Mouse (Mus musculus) neural tube, postnatal 0 days (tissue): Measurements from ENCODE around the gene Exosc5. TPM values are rescaled to one million over a fixed set of nuclear protein-coding genes. Genes with fewer than 3 reads are reported as not detected.

Experiments
- polyA plus RNA-seq: library from polyadenylated mRNA; unstranded; fragments of >200 nt; fragmentation: Nextera tagmentation; extraction: Ambion mirVana; gene quantifications from 2 replicates; pipeline ENCODE4 v1.2.1, GENCODE M21; 2015

Gene Exosc5
- 33.1 and 37.9 TPM in 2 replicates for polyA plus RNA-seq

DNA sequence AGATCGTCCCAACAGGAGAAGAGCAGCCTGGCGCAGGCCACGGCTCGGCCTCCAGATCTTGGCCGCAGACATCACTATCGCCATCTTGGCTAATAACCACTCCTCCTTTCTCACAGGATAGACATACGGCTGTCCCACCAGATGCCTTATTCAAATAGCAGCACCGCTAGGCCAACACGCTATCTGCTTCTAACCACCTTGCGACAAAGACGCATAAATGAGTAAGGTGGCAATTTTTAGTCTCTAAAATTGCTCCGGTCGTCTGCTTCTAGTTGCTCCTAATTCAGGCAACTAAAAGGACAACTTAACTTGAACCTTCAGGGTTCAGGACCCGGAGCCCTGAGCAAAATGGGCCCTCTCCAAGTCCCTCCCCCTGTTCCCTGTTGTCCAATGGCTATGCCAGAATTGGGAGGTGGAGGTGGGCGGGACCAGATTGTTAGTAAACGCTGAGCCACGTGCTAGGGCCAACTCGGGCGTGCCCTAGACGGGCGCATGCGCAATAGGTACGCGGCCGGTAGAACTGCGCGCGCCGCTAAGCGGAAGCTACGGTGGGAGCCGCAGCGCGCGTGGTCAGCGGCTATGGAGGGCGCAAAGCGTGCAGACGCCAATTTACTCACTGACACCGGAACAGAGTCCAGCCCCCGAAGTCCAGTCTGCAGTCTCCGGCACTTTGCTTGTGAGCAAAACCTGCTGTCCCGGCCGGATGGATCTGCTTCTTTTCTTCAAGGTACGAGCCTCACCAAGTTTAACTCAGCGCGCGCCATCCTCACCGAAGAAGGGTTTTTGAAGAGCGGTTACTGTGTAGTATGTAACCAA is at the start of gene Exosc5, which contains the start of gene Bckdha:
Exosc5 (plus strand) TSS at position 508 of the 816 bp plus-strand sequence.
Bckdha (minus strand) TSS at position 325 of the 816 bp plus-strand sequence.

DNA sequence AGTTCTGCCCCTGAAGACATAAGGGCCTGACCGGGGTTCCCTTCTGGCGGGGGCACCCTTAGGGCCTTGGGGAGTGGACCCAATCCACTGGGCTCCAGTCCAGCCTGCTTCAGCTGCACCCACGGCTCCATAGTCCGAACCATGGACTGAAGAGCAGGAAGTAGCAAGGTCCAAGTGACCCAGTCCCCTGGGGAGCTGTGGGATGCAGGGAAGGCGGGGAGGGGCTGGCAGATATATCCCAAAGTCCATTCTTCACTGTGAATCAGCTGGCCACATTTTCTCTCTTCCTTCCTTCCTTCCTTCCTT is 43.3 kb upstream of the Exosc5 start, which contains the start of gene Erich4:
Erich4 (minus strand) TSS at position 187 of the 306 bp plus-strand sequence.

DNA sequence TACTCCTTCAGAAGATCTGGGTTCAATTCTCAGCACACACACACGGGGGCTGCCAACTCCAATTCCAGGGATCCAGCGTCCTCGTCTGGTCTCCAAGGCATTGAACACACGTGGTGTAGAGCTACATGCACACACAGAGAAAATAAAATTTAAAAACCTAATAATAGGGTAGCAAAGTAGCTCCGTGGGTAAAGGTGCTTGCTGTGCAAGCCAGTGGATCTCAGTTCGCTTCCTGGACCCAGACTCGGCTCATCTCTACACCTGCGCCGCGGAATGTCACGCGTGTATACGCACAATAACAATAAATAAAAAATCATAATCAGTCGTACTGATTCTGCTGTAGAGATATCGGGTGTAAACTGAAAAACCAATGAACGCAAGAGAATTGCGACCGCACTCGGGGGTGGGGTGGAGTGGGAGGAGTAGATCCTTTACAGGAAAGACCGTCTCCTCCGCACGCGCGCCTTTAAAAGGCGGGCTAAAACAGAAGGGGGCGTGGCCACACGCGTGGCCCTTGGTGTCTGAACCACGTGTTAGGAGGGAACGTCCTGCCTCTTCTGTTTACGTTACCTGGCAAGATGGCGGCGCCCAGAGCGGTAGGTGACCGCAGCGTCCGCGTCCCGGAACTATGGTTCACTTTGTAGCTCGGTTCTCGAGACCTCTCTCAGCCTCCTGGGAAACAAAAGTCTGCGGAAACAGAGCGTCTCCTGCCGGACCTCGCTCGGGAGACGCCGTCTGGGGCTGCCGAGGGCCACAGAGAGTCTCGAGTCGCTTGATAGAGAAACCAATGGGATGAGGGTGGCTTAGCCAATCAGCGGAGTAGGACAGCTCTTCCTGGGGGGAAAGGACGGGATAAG is 39.9 kb upstream of the Exosc5 start, which contains the start of gene Dmac2:
Dmac2 (plus strand) TSS at position 550 of the 857 bp plus-strand sequence.

DNA sequence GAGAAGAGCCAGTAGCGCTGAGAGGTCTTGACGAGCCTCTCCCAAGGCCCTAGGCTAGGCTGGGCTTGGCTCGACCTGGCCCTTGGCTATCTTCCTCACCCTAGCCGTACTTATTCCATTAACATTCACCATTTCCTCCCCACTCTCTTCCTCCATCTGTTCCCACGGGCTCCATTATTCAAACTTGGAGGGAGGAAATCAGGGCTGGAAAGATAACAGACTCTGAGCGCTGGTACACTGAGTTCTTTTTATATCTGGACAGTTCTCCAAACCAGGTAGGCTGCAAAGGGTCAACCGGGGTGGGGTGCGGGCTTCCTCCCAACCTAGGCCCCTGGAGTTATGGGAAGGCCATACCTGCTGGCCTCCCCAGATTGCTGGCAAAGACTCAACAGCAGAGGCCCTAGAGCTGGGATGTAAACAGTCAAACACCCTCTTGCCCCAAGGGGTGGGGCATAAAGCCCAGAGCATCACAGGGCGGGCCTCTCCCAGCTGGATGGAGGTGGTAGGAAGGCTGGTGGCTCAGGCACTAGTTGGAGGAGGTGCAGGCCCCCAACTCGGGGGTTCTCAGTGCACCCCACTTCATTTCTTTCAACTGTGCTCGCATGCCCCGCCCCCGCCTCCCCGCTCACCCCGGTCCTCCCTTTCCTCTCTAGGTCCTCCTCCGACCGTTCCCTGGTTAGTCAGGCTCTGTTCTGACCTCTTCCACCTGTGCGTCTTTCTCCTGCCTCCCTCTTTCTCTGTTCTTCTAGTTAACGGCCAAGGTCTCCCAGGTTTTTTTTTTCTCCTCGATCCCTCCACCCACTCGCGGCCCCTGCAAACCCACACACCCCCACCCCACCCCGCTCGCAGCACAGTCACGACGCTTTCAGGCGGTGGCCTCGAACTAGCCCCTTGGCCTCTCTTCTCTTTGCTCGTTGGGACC is 32.2 kb upstream of the Exosc5 start, which contains the start of gene B3gnt8:
B3gnt8 (plus strand) TSS at position 146 of the 922 bp plus-strand sequence.

DNA sequence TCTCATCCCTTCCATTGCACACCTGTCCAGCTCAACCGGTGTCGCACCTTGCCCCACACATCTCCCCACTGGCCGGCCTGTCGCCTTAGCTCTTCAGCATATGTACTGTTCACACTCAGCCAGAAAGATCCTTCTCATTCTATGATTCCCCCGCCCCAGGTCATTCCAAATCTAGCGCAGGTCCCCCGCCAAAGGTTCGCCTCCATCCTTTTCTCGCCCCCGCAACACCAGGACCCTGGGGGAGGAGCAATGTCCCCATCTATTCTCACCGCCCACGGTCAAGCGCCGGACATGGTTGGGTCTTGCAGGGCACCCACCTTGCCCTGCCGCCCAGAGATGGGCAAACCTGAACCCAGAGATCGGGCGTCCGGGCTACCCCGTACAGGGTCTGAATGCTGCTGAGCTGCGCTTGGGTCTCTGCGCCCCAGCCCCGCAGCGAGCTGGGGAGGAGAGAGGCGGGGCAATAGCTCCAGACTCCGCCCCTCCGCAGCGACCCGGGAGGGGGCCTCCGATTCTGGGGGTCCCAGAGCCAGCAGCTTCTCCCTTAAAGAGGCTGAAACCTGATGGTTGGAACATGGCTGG is 15.8 kb downstream of the Exosc5 start, which contains the start of gene Tmem91:
Tmem91 (minus strand) TSS at position 448 of the 582 bp plus-strand sequence.

DNA sequence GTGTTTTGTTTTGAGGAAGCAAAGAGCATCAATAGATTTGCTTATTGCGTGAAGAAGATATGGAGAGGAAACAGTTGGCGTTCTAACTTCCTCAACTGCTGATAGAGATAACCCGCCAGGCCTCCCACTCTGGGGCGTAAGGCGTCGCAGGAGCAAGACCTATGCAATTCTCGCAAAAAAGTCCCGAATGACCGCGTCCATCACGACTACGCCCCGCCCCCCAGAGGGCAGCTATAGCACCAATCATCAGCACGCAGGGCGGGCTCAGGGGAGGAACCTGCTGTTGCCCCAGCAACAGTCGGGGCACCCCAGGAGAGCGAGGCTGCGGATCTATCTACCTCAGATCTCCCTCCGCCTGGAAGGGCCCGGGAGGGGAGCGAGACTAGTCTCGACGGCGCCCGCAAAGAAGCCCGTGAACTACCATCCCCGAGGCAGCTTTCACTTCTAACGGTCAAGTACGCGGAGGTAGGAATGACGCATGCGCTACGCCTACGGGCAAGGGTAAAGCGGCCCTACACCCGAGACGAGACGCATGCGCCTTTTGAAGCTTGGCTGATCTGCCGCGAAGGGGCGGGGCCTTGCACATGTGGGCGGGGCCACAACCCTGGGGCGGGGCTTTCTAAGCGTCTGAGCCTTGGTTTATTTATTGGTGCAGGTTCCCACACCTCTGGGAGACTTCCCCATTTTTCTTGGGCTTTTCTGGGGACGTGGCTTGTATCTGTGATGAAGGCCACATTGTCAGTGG is 21.7 kb downstream of the Exosc5 start, which contains the start of gene B9d2:
B9d2 (plus strand) TSS at position 267 of the 745 bp plus-strand sequence.

DNA sequence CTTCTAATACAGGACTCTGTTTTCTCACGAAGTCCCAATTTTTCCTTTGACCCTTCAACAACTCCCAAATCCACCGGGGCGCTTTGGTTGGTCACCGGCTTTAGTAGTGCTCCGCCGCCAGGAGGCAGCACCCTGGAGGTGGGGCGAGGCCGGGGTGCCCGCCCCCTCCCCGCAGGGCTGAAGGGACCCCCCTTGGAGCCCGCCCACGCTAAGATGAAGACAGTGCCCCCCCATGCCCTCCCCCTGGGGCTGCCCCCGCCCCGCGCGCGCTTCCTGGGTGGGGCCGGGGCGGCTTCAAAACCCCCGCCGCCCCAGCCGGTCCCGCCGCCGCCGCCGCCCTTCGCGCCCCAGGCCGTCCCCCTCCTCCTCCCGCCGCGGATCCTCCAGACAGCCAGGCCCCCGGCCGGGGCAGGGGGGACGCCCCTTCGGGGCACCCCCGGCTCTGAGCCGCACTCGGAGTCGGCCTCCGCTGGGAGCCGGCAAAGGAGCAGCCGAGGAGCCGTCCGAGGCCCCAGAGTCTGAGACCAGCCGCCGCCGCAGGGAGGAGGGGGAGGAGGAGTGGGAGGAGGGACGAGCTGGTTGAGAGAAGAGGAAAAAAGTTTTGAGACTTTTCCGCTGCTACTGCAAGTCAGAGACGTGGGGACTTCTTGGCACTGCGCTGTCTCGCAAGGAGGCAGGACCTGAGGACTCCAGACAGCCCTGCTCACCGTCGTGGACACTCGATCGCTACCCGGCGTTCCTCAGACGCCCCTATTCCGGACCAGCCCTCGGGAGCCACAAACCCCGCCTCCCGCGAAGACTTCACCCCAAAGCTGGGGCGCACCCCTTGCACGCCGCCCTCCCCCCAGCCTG is 27.9 kb downstream of the Exosc5 start, which contains the start of gene Tgfb1:
Tgfb1 (plus strand) TSS at position 323 of the 852 bp plus-strand sequence.

DNA sequence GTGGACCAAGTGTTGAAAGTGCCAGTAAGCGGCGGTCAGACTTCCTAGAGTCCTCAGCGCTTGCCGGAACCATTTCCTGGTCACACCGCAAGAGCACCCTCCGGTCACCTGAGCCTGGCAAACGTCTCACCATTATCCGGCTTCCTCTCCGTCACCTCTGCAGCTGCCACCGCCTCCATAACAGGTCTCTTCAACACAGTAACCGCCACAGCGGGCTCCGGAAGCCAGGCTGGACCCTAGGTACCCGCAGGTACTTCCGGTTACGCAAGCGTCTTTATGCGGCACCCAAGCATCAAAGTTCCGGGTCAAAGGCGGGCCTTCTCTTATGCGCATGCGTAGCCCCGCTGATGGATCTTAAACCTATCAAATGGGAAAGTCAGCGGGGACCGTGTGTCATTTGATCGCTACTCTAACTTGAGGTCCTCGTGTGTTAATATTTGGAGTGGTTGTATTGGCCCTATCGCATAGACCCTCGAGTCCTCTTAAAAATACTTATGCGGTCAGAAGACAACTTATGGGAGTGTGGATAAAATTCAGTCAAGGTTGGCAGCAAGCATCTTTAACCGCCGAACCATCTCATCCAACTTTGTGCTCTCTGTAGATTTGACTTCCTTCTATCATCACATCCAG is 59.9 kb downstream of the Exosc5 start, which contains the start of gene Ccdc97:
Ccdc97 (minus strand) TSS at position 301 of the 630 bp plus-strand sequence.

Other genes with a start within 250 kb of the Exosc5 start
- gene Cxcl17, start 246.3 kb upstream of the Exosc5 start, polyA plus RNA-seq, result 0.77 and 1.7 TPM in 2 replicates
- 1.4 and 1.5 TPM in 2 replicates for gene Ceacam1, start 181.6 kb upstream of the Exosc5 start, polyA plus RNA-seq
- gene Ceacam2, start 119.3 kb upstream of the Exosc5 start, polyA plus RNA-seq, result 0.15 TPM in 1 of 2 replicates, not detected in the other
- not detected in 2 replicates for gene Erich4, start 43.3 kb upstream of the Exosc5 start, polyA plus RNA-seq
- 50.1 and 51.9 TPM in 2 replicates for gene Dmac2, start 39.8 kb upstream of the Exosc5 start, polyA plus RNA-seq
- gene B3gnt8, start 32.5 kb upstream of the Exosc5 start, polyA plus RNA-seq, result 1.3 and 1.7 TPM in 2 replicates
- gene Bckdha, start 183 bp upstream of the Exosc5 start, polyA plus RNA-seq, result 51.5 and 51.7 TPM in 2 replicates
- 240 and 246 TPM in 2 replicates for gene Tmem91, start 16.0 kb downstream of the Exosc5 start, polyA plus RNA-seq
- gene B9d2, start 21.6 kb downstream of the Exosc5 start, polyA plus RNA-seq, result 48.2 and 49.2 TPM in 2 replicates
- 1.2 TPM in 2 replicates for gene Tgfb1, start 27.8 kb downstream of the Exosc5 start, polyA plus RNA-seq
- 22.2 and 25.1 TPM in 2 replicates for gene Ccdc97, start 59.9 kb downstream of the Exosc5 start, polyA plus RNA-seq
- gene Hnrnpul1, start 95.6 kb downstream of the Exosc5 start, polyA plus RNA-seq, result 39.3 TPM in 2 replicates
- 37.7 and 38.3 TPM in 2 replicates for gene Axl, start 129.5 kb downstream of the Exosc5 start, polyA plus RNA-seq
- gene Cyp2s1, start 157.7 kb downstream of the Exosc5 start, polyA plus RNA-seq, result 2.8 and 3.1 TPM in 2 replicates
- gene Cyp2b10, start 238.5 kb downstream of the Exosc5 start, polyA plus RNA-seq, result not detected in 2 replicates